Mouse (Mus musculus) midbrain, embryonic 14.5 days (tissue): ENCODE data around the gene Tax1bp1. TPM values are rescaled to one million over a fixed set of nuclear protein-coding genes. Genes with fewer than 3 reads are reported as not detected.

Source experiments
- ATAC-seq: fragments of 200-750 bp; cut with Nextera tagmentation; 2 replicates; pipeline ENCODE4 v1.8.0; 2017; ENCODE audit warnings: moderate number of reproducible peaks, moderate library complexity; ENCODE audit not compliant: low FRiP score, low TSS enrichment
- DNase-seq: peaks from one replicate; pipeline ENCODE4 v3.0.0-alpha.2; 2015
- H3K27ac ChIP-seq: fragments of 300-500 bp; sonication (generic); replicated peaks from 2 replicates; pipeline ENCODE4 v1.5.1; 2014; ENCODE audit warnings: mild to moderate bottlenecking, low read depth, low read length, moderate library complexity
- H3K27me3 ChIP-seq: fragments of 300-500 bp; sonication (generic); 2 replicates; pipeline ENCODE4 v1.6.1; 2014; ENCODE audit warnings: low read length, control low read depth, mixed read lengths; ENCODE audit not compliant: control insufficient read depth, insufficient read depth
- H3K36me3 ChIP-seq: fragments of 300-500 bp; sonication (generic); 2 replicates; pipeline ENCODE4 v1.6.1; 2014; ENCODE audit warnings: low read length, control low read depth; ENCODE audit not compliant: control insufficient read depth, insufficient read depth
- H3K4me1 ChIP-seq: fragments of 300-500 bp; sonication (generic); 2 replicates; pipeline ENCODE4 v1.6.1; 2014; ENCODE audit warnings: mild to moderate bottlenecking, antibody characterized with exemption, low read length, control low read depth; ENCODE audit not compliant: control insufficient read depth, insufficient read depth
- H3K4me2 ChIP-seq: fragments of 300-500 bp; sonication (generic); 2 replicates; pipeline ENCODE4 v1.6.1; 2014; ENCODE audit warnings: mild to moderate bottlenecking, low read length, moderate library complexity
- H3K4me3 ChIP-seq: fragments of 300-500 bp; sonication (generic); replicated peaks from 2 replicates; pipeline ENCODE4 v1.5.1; 2014; ENCODE audit warnings: low read depth, low read length
- H3K9ac ChIP-seq: fragments of 300-500 bp; sonication (generic); replicated peaks from 2 replicates; pipeline ENCODE4 v1.6.1; 2014; ENCODE audit warnings: mild to moderate bottlenecking, low read length, moderate library complexity
- H3K9me3 ChIP-seq: fragments of 300-500 bp; sonication (generic); 2 replicates; pipeline ENCODE4 v1.6.1; 2016; ENCODE audit warnings: low read length, control low read depth, mixed read lengths; ENCODE audit not compliant: control insufficient read depth
- WGBS: fragments of 180-500 bp; shearing (Covaris S2); extraction: QIAGEN DNeasy Blood & Tissue Kit; methylation state at CpG from one replicate; pipeline ENCODE4 v1.1.7; 2014; 5-methylcytosine and 5-hydroxymethylcytosine counted together
- polyA plus RNA-seq: library from polyadenylated mRNA; unstranded; fragments of >200 nt; fragmentation: Nextera tagmentation; extraction: Ambion mirVana; gene quantifications from 2 replicates; pipeline ENCODE4 v1.2.1, GENCODE M21; 2014

Gene Tax1bp1
- polyA plus RNA-seq, 1 experiment from 2014 or later: 172 TPM

- ATAC-seq: no peak
- H3K4me1 ChIP-seq: no peaks in the 10 kb centered on the region
- DNase-seq: no peak
- H3K9ac ChIP-seq: no peak overlapping the region
- no peaks in the 10 kb centered on the region for H3K9me3 ChIP-seq
- 72% methylated on average over 4 of the region's 4 CpGs for WGBS
- H3K4me3 ChIP-seq: no peak overlapping the region
- no peak overlapping the region for H3K4me2 ChIP-seq
- H3K36me3 ChIP-seq: no peaks in the 10 kb centered on the region
- no peaks in the 10 kb centered on the region for H3K27me3 ChIP-seq
- H3K27ac ChIP-seq: no peak overlapping the region
Measured at GRCm38 (mm10) chr6:52697964-52698535, 15.5 kb upstream of the Tax1bp1 start.

GRCm38 (mm10) chr6:52699050-52699449 lies 14.5 kb upstream of the Tax1bp1 start:
- Histone ChIP-seq H3K4me1 (no peaks in the 10 kb centered on the region), H3K27me3 (no peaks in the 10 kb centered on the region), H3K27ac (no peak overlapping the region), H3K36me3 (no peaks in the 10 kb centered on the region), H3K9me3 (no peaks in the 10 kb centered on the region), H3K9ac (no peak overlapping the region), H3K4me3 (no peak overlapping the region), H3K4me2 (no peak overlapping the region)
- WGBS: 94% methylated on average over 1 of the region's 1 CpGs
- DNase-seq (no peak), ATAC-seq (no peak)

GRCm38 (mm10) chr6:52699899-52700298 lies 13.6 kb upstream of the Tax1bp1 start:
- no peak overlapping the region for H3K4me3 ChIP-seq
- H3K27me3 ChIP-seq: no peaks in the 10 kb centered on the region
- ATAC-seq: no peak
- DNase-seq: no peak
- no peaks in the 10 kb centered on the region for H3K9me3 ChIP-seq
- H3K36me3 ChIP-seq: no peaks in the 10 kb centered on the region
- H3K9ac ChIP-seq: no peak overlapping the region
- no peaks in the 10 kb centered on the region for H3K4me1 ChIP-seq
- 94% methylated on average over 4 of the region's 4 CpGs for WGBS
- H3K27ac ChIP-seq: no peak overlapping the region
- H3K4me2 ChIP-seq: no peak overlapping the region

- no peaks in the 10 kb centered on the region for H3K27me3 ChIP-seq
- H3K9ac ChIP-seq: no peak overlapping the region
- ATAC-seq (no peak), DNase-seq (no peak)
- H3K4me1 ChIP-seq: no peaks in the 10 kb centered on the region
- H3K4me2 ChIP-seq: no peak overlapping the region
- H3K27ac ChIP-seq: no peak overlapping the region
- H3K4me3 ChIP-seq: no peak overlapping the region
- H3K36me3 ChIP-seq: no peaks in the 10 kb centered on the region
- WGBS: 90% methylated on average over 2 of the region's 2 CpGs
- no peaks in the 10 kb centered on the region for H3K9me3 ChIP-seq
Measured at GRCm38 (mm10) chr6:52703263-52703662, 10.3 kb upstream of the Tax1bp1 start.

GRCm38 (mm10) chr6:52705280-52705679 lies 8.2 kb upstream of the Tax1bp1 start:
- H3K27ac ChIP-seq: no peak overlapping the region
- H3K27me3 ChIP-seq: no peaks in the 10 kb centered on the region
- no peak overlapping the region for H3K9ac ChIP-seq
- no peaks in the 10 kb centered on the region for H3K9me3 ChIP-seq
- no peak for DNase-seq
- H3K4me3 ChIP-seq: no peak overlapping the region
- H3K4me1 ChIP-seq: no peaks in the 10 kb centered on the region
- H3K36me3 ChIP-seq: no peaks in the 10 kb centered on the region
- no peak for ATAC-seq
- no peak overlapping the region for H3K4me2 ChIP-seq

- WGBS: 93% methylated on average over 5 of the region's 5 CpGs
- Histone ChIP-seq H3K27me3 (no peaks in the 10 kb centered on the region), H3K9ac (no peak overlapping the region), H3K9me3 (no peaks in the 10 kb centered on the region), H3K4me2 (no peak overlapping the region), H3K4me1 (no peaks in the 10 kb centered on the region), H3K36me3 (no peaks in the 10 kb centered on the region), H3K4me3 (no peak overlapping the region), H3K27ac (no peak overlapping the region)
- no peak for ATAC-seq
- no peak for DNase-seq
Measured at GRCm38 (mm10) chr6:52707815-52708214, 5.7 kb upstream of the Tax1bp1 start.

- Histone ChIP-seq H3K9ac (no peak overlapping the region), H3K9me3 (no peaks in the 10 kb centered on the region), H3K27ac (no peak overlapping the region), H3K4me2 (no peak overlapping the region), H3K36me3 (no peaks in the 10 kb centered on the region), H3K4me3 (no peak overlapping the region), H3K4me1 (peaks cover 16% of the 10 kb centered on the region), H3K27me3 (no peaks in the 10 kb centered on the region)
- DNase-seq: no peak
- 83% methylated on average over 2 of the region's 2 CpGs for WGBS
- ATAC-seq: no peak
Measured at GRCm38 (mm10) chr6:52712563-52712962, 966 bp upstream of the Tax1bp1 start.

GRCm38 (mm10) chr6:52713897-52714509 lies 474 bp downstream of the Tax1bp1 start:
- Histone ChIP-seq H3K4me3 (peak overlapping the region; percentile 93), H3K27me3 (no peaks in the 10 kb centered on the region), H3K36me3 (no peaks in the 10 kb centered on the region), H3K9ac (peak overlapping the region; percentile 89), H3K27ac (peak overlapping the region; percentile 92), H3K9me3 (no peaks in the 10 kb centered on the region), H3K4me2 (peak overlapping the region; percentile 81), H3K4me1 (peaks cover 16% of the 10 kb centered on the region)
- DNase-seq: peak; percentile 74
- peak; percentile 69 for ATAC-seq
- 0% methylated on average over 52 of the region's 52 CpGs for whole genome bisulfite sequencing

- Histone ChIP-seq H3K9me3 (no peaks in the 10 kb centered on the region), H3K27ac (no peak overlapping the region), H3K4me1 (peaks cover 16% of the 10 kb centered on the region), H3K9ac (no peak overlapping the region), H3K4me2 (no peak overlapping the region), H3K36me3 (no peaks in the 10 kb centered on the region), H3K27me3 (no peaks in the 10 kb centered on the region), H3K4me3 (no peak overlapping the region)
- 86% methylated on average over 5 of the region's 5 CpGs for WGBS
- ATAC-seq (no peak), DNase-seq (no peak)
Measured at GRCm38 (mm10) chr6:52717493-52718192, 4.1 kb downstream of the Tax1bp1 start.
